In genomic region chr15:67977210-67977609, GRCm38 (mm10) we compare ENCODE assay signal across 23 mouse cellular contexts.
A peak's percentile ranks its signal among the peaks of the same experiment; 100 is the strongest.
DNase-seq lines count a peak whose midpoint lies in the region; ATAC-seq and TF ChIP-seq lines count a peak whose summit lies in the region.
"Had no signal": no experiment of that assay in that cellular context is flagged by ENCODE, and none has a peak within 500 bp of the region (broad histone marks: within the 10 kb centered on the region; RNA-seq: fewer than 3 reads in every experiment).

No protein-coding gene starts in this region.

- no peaks in the 10 kb centered on the region for H3K79me2 ChIP-seq in macrophage (ENCODE audit: inconsistent target)

- no peak overlapping the region for H3K4me3 ChIP-seq in forebrain, embryonic 14.5 days (ENCODE audit: low read depth, low read length)
- no peak overlapping the region for H3K4me3 ChIP-seq in forebrain, embryonic 10.5 days
- no peak overlapping the region for H3K4me3 ChIP-seq in macrophage (ENCODE audit: inconsistent target)
- H3K4me3 ChIP-seq in kidney, adult 2 months (ENCODE audit: insufficient read depth, low read depth, low read length) = no peak overlapping the region
- H3K4me3 ChIP-seq: embryonic facial prominence, embryonic 13.5 days; gastrocnemius, adult 2 months; heart, embryonic 13.5 days; hindbrain, embryonic 12.5 days had no signal

- DNase-seq in forebrain, embryonic 14.5 days (ENCODE audit: low spot score) = peak; percentile 38
- DNase-seq in forebrain, embryonic 10.5 days (ENCODE audit: extremely low spot score, low spot score) = no peak
- peak; percentile 15 for DNase-seq in layer of hippocampus, adult 11-12 months (ENCODE audit: low spot score)
- DNase-seq in layer of hippocampus, postnatal 36 days = no peak
- DNase-seq in brain, adult 2 months (ENCODE audit: low read depth, low spot score) = peak; percentile 55
- no peak for DNase-seq in kidney, adult 2 months
- DNase-seq: adrenal gland, postnatal 14 days; cerebellum, adult 11-12 months; cerebellum, adult 9-11 months; cerebellum, postnatal 36 days; gastrocnemius, adult 2 months; gastrocnemius, postnatal 25 days; heart, postnatal 4 days had no signal

- ATAC-seq in forebrain, embryonic 14.5 days = peak; percentile 40; the same call in 1 of the 2 replicates
- ATAC-seq: activated CD4-positive, CD25-positive, alpha-beta regulatory T cell, adult 4 months; hindbrain, embryonic 16.5 days; inflammation-experienced regulatory T-cells, adult 6 months; intestine, postnatal 0 days; Patski had no signal

- no peaks in the 10 kb centered on the region for H3K9me3 ChIP-seq in forebrain, embryonic 14.5 days (replicated peaks; ENCODE audit: control insufficient read depth, low read length)
- no peaks in the 10 kb centered on the region for H3K9me3 ChIP-seq in forebrain, embryonic 10.5 days
- H3K9me3 ChIP-seq: embryonic facial prominence, embryonic 13.5 days; heart, embryonic 13.5 days; hindbrain, embryonic 12.5 days had no signal

- H3K27me3 ChIP-seq in forebrain, embryonic 14.5 days (replicated peaks; ENCODE audit: control insufficient read depth, insufficient read depth, low read length) = no peaks in the 10 kb centered on the region
- H3K27me3 ChIP-seq in forebrain, embryonic 10.5 days (ENCODE audit: poor library complexity, severe bottlenecking) = no peaks in the 10 kb centered on the region
- no peaks in the 10 kb centered on the region for H3K27me3 ChIP-seq in kidney, adult 2 months (replicated peaks; ENCODE audit: control insufficient read depth, insufficient read depth, low read length)
- H3K27me3 ChIP-seq: CH12.LX; embryonic facial prominence, embryonic 13.5 days; heart, embryonic 13.5 days; hindbrain, embryonic 12.5 days had no signal

- H3K9ac ChIP-seq in forebrain, embryonic 14.5 days (ENCODE audit: low read length) = no peak overlapping the region
- H3K9ac ChIP-seq: embryonic facial prominence, embryonic 13.5 days; heart, embryonic 13.5 days; hindbrain, embryonic 12.5 days had no signal

- WGBS in forebrain, embryonic 14.5 days = 72% methylated on average over 2 of the region's 2 CpGs
- WGBS in forebrain, embryonic 10.5 days = 86% methylated on average over 2 of the region's 2 CpGs
- 95% methylated on average over 2 of the region's 2 CpGs for WGBS in macrophage (ENCODE audit: missing documents)
- WGBS in kidney, adult 2 months = 92% methylated on average over 2 of the region's 2 CpGs

- no peaks in the 10 kb centered on the region for H3K4me1 ChIP-seq in forebrain, embryonic 14.5 days (ENCODE audit: control insufficient read depth, insufficient read depth, low read length)
- no peaks in the 10 kb centered on the region for H3K4me1 ChIP-seq in forebrain, embryonic 10.5 days
- H3K4me1 ChIP-seq in kidney, adult 2 months (ENCODE audit: control insufficient read depth, insufficient read depth, low read length) = no peaks in the 10 kb centered on the region
- H3K4me1 ChIP-seq: embryonic facial prominence, embryonic 13.5 days; heart, embryonic 13.5 days; hindbrain, embryonic 12.5 days had no signal

- no peak for TF ChIP-seq POLR2A in kidney, adult 2 months (IDR thresholded peaks at IDR 0.05; ENCODE audit: low read depth, low read length)

- no peak overlapping the region for H3K4me2 ChIP-seq in forebrain, embryonic 14.5 days (ENCODE audit: low read length)
- H3K4me2 ChIP-seq: embryonic facial prominence, embryonic 13.5 days; heart, embryonic 13.5 days; hindbrain, embryonic 12.5 days had no signal

- no peak overlapping the region for H3K27ac ChIP-seq in forebrain, embryonic 14.5 days (ENCODE audit: low read depth, low read length)
- no peak overlapping the region for H3K27ac ChIP-seq in forebrain, embryonic 10.5 days
- peak overlapping the region; percentile 8; the same call in 1 of the 2 replicates for H3K27ac ChIP-seq in macrophage
- H3K27ac ChIP-seq in kidney, adult 2 months (ENCODE audit: insufficient read depth, low read depth, low read length) = no peak overlapping the region
- H3K27ac ChIP-seq: embryonic facial prominence, embryonic 13.5 days; gastrocnemius, adult 2 months; heart, embryonic 13.5 days; hindbrain, embryonic 12.5 days had no signal

- TF ChIP-seq CTCF in kidney, adult 2 months (conservative IDR thresholded peaks at IDR 0.05; ENCODE audit: insufficient read depth, insufficient read length, low read depth, low read length) = no peak

- H3K36me3 ChIP-seq in forebrain, embryonic 14.5 days (ENCODE audit: control insufficient read depth, insufficient read depth, low read length) = no peaks in the 10 kb centered on the region
- no peaks in the 10 kb centered on the region for H3K36me3 ChIP-seq in forebrain, embryonic 10.5 days (replicated peaks)
- no peaks in the 10 kb centered on the region for H3K36me3 ChIP-seq in macrophage (ENCODE audit: inconsistent target)
- H3K36me3 ChIP-seq in kidney, adult 2 months (ENCODE audit: control insufficient read depth, insufficient read depth, low read length) = no peaks in the 10 kb centered on the region
- H3K36me3 ChIP-seq: embryonic facial prominence, embryonic 13.5 days; heart, embryonic 13.5 days; hindbrain, embryonic 12.5 days had no signal

Comparison
In these comparisons a context has a peak if more than half of its experiments do, and no peak if none do; other contexts are left out.
1. DNase-seq: peak in forebrain, embryonic 14.5 days (single experiment), layer of hippocampus, adult 11-12 months (single experiment) and brain, adult 2 months (single experiment); none in forebrain, embryonic 10.5 days (single experiment), layer of hippocampus, postnatal 36 days (0 of 2) and kidney, adult 2 months (single experiment).